Mouse (Mus musculus) forebrain, embryonic 14.5 days (tissue): ENCODE measurements around the gene Trmt44. TPM values are rescaled to one million over a fixed set of nuclear protein-coding genes. Genes with fewer than 3 reads are reported as not detected.
A peak's percentile ranks its signal among the peaks of the same experiment; 100 is the strongest.

Source experiments
- ATAC-seq: fragments of 200-750 bp; cut with Nextera tagmentation; 2 replicates; pipeline ENCODE4 v1.8.0; 2017; ENCODE audit warnings: mild to moderate bottlenecking, moderate library complexity
- DNase-seq: peaks from one replicate; pipeline ENCODE4 v3.0.0-alpha.2; 2015; ENCODE audit warnings: low spot score
- H3K27ac ChIP-seq: fragments of 300-500 bp; sonication (generic); 2 replicates; pipeline ENCODE4 v1.5.1; 2014; ENCODE audit warnings: low read depth, mild to moderate bottlenecking, control low read depth, low read length, moderate library complexity
- H3K27me3 ChIP-seq: fragments of 300-500 bp; sonication (generic); replicated peaks from 2 replicates; pipeline ENCODE4 v1.6.1; 2014; ENCODE audit warnings: low read length, control low read depth, mixed read lengths; ENCODE audit not compliant: control insufficient read depth, insufficient read depth
- H3K36me3 ChIP-seq: fragments of 300-500 bp; sonication (generic); 2 replicates; pipeline ENCODE4 v1.6.1; 2014; ENCODE audit warnings: low read length, control low read depth; ENCODE audit not compliant: control insufficient read depth, insufficient read depth
- H3K4me1 ChIP-seq: fragments of 300-500 bp; sonication (generic); 2 replicates; pipeline ENCODE4 v1.6.1; 2014; ENCODE audit warnings: antibody characterized with exemption, low read length, control low read depth; ENCODE audit not compliant: control insufficient read depth, insufficient read depth
- H3K4me2 ChIP-seq: fragments of 300-500 bp; sonication (generic); 2 replicates; pipeline ENCODE4 v1.6.1; 2014; ENCODE audit warnings: mild to moderate bottlenecking, control low read depth, low read length
- H3K4me3 ChIP-seq: fragments of 300-500 bp; sonication (generic); 2 replicates; pipeline ENCODE4 v1.5.1; 2014; ENCODE audit warnings: low read depth, low read length, control low read depth
- H3K9ac ChIP-seq: fragments of 300-500 bp; sonication (generic); 2 replicates; pipeline ENCODE4 v1.6.1; 2014; ENCODE audit warnings: mild to moderate bottlenecking, low read length, control low read depth, moderate library complexity
- H3K9me3 ChIP-seq: fragments of 300-500 bp; sonication (generic); replicated peaks from 2 replicates; pipeline ENCODE4 v1.6.1; 2016; ENCODE audit warnings: low read length, control low read depth, mixed read lengths; ENCODE audit not compliant: control insufficient read depth
- WGBS: fragments of 180-500 bp; shearing (Covaris S2); extraction: QIAGEN DNeasy Blood & Tissue Kit; methylation state at CpG from one replicate; pipeline ENCODE4 v1.1.7; 2014; 5-methylcytosine and 5-hydroxymethylcytosine counted together
- polyA plus RNA-seq: library from polyadenylated mRNA; unstranded; fragments of >200 nt; fragmentation: Nextera tagmentation; extraction: Ambion mirVana; gene quantifications from 2 replicates; pipeline ENCODE4 v1.2.1, GENCODE M21; 2014

Gene Trmt44
- polyA plus RNA-seq, 1 experiment from 2014 or later, result 6.1 TPM

DNA sequence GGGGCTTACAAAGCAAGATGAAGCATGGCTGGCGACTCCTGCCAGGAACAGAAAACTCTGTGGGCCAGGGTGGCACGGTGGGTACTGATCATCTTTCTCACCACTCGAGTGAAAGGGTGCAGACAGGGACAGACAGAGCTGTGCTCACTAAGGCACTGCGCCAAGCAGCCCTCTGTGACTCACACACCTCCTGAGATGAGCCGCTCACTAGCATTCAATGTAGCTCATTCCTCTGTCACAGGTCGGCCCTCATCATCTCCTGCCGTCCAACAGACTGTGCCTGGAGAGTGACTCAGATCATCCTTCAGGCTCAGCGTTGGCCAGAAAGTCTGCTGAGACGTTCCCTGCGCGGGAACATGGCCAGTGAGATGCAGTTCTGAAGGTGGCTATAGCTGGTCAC lies 58.1 kb downstream of the Trmt44 start:
- H3K27me3 ChIP-seq, result no peaks in the 10 kb centered on the region
- no peak for DNase-seq
- H3K4me3 ChIP-seq, result no peak overlapping the region
- H3K9me3 ChIP-seq, result no peaks in the 10 kb centered on the region
- no peak for ATAC-seq
- 87% methylated on average over 11 of the region's 11 CpGs for WGBS
- no peak overlapping the region for H3K27ac ChIP-seq
- H3K4me2 ChIP-seq, result no peak overlapping the region
- no peaks in the 10 kb centered on the region for H3K4me1 ChIP-seq
- no peak overlapping the region for H3K9ac ChIP-seq
- H3K36me3 ChIP-seq, result no peaks in the 10 kb centered on the region

DNA sequence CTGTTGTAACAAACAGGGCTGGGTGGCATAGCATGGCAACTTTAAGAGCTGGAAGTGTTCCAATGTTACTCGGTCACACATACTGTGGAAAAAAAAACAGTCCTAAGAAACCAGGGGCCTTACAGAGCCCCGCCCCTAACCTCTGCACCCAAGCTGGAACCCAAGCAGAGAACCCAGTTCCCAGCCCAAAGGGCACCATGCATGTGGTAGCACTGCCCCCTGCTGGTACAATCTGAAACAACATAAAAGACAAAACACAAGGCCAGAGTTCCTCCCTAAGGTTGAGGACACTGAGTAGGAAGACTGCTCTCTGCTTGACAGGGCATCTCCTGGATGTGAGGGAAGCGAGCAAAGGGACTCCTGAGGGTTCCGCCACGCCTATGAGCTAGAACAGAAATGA lies 64.3 kb downstream of the Trmt44 start:
- Histone ChIP-seq H3K4me1 (no peaks in the 10 kb centered on the region), H3K27ac (no peak overlapping the region), H3K4me2 (no peak overlapping the region), H3K27me3 (no peaks in the 10 kb centered on the region), H3K9ac (no peak overlapping the region), H3K4me3 (no peak overlapping the region), H3K36me3 (no peaks in the 10 kb centered on the region), H3K9me3 (no peaks in the 10 kb centered on the region)
- peak; percentile 46; the same call in 1 of the 2 replicates for ATAC-seq
- 20% methylated on average over 5 of the region's 5 CpGs for WGBS
- peak; percentile 82 for DNase-seq

Other genes with a start within 250 kb of the Trmt44 start
- not detected in 2 replicates for gene Hmx1, start 186.0 kb downstream of the Trmt44 start, polyA plus RNA-seq
- 0.88 and 1.4 TPM in 2 replicates for gene Cpz, start 49.4 kb downstream of the Trmt44 start, polyA plus RNA-seq
- 14.5 and 15.2 TPM in 2 replicates for gene Acox3, start 8.0 kb upstream of the Trmt44 start, polyA plus RNA-seq
- 7.8 and 10.0 TPM in 2 replicates for gene Htra3, start 104.7 kb upstream of the Trmt44 start, polyA plus RNA-seq
- gene Sh3tc1, start 164.9 kb upstream of the Trmt44 start, polyA plus RNA-seq, result 1.3 and 2.2 TPM in 2 replicates
- 4.7 and 7.4 TPM in 2 replicates for gene Ablim2, start 182.8 kb upstream of the Trmt44 start, polyA plus RNA-seq